Mouse (Mus musculus) kidney, adult 2 months (tissue): ENCODE measurements around the gene Kif1b.

Experiments used
- CTCF ChIP-seq: fragments of 200-500 bp; conservative IDR thresholded peaks from 2 replicates; pipeline ENCODE4 v1.5.1; 2011; ENCODE audit warnings: low read depth, mild to moderate bottlenecking, control low read depth, low read length, moderate library complexity, mixed read lengths; ENCODE audit not compliant: insufficient read depth, insufficient read length
- POLR2A ChIP-seq: fragments of 200-500 bp; IDR thresholded peaks from one replicate; pipeline ENCODE4 v1.6.1; 2011; ENCODE audit warnings: low read depth, low read length, control low read depth

GRCm38 (mm10) chr4:149313558-149314253, 6.2 kb upstream of the Kif1b start:
- TF ChIP-seq POLR2A (no peak), CTCF (no peak)
